8 mouse cellular contexts compared by ENCODE assay signal in genomic region chr8:108101131-108101530, GRCm38 (mm10).
DNase-seq lines count a peak whose midpoint lies in the region; ATAC-seq and TF ChIP-seq lines count a peak whose summit lies in the region.

No protein-coding gene starts in this region.

- WGBS in intestine, embryonic 15.5 days, result 66% methylated on average over 8 of the region's 8 CpGs

- CTCF ChIA-PET in Patski (lab: Charles Lee), result no interaction called here

- no peak overlapping the region for H3K9ac ChIP-seq in intestine, embryonic 15.5 days

- peak; percentile 32 for TF ChIP-seq CTCF in Patski (IDR thresholded peaks at IDR 0.05)
- 0 out of 2 replicates have a peak, but pooled peaks have one; percentile 12 for TF ChIP-seq CTCF in embryonic fibroblast, embryonic 13.5 days (IDR thresholded peaks at IDR 0.05; ENCODE audit: borderline replicate concordance, insufficient read depth, low read length)

- ATAC-seq in Patski, result no peak
- ATAC-seq in intestine, embryonic 15.5 days, result no peak

- POLR2A ChIA-PET in Patski (lab: Charles Lee), result no interaction called here

- H3K4me1 ChIP-seq in embryonic fibroblast, embryonic 13.5 days (ENCODE audit: control insufficient read depth, insufficient read depth, low read length), result no peaks in the 10 kb centered on the region
- 0 out of 2 replicates have a peak, but pooled peaks cover 4% of the 10 kb centered on the region for H3K4me1 ChIP-seq in intestine, embryonic 15.5 days (replicated peaks)

- no peak overlapping the region for H3K27ac ChIP-seq in embryonic fibroblast, embryonic 13.5 days (ENCODE audit: insufficient read depth, low read length)
- no peak overlapping the region for H3K27ac ChIP-seq in intestine, embryonic 15.5 days

- no peak for TF ChIP-seq POLR2A in embryonic fibroblast, embryonic 13.5 days (IDR thresholded peaks at IDR 0.05; ENCODE audit: low read depth, low read length)

- peak; percentile 67 for DNase-seq in embryo, embryonic 10 days (ENCODE audit: low spot score)
- DNase-seq in embryo, embryonic 9.5 days (ENCODE audit: extremely low spot score), result no peak
- DNase-seq in Patski (ENCODE audit: low read depth, low spot score), result no peak
- peak; percentile 38 for DNase-seq in layer of hippocampus, adult 9-10 months (ENCODE audit: low spot score)
- peak; percentile 50 for DNase-seq in mesoderm, embryonic 11.5 days (ENCODE audit: low read depth, low spot score)
- DNase-seq in thymus, postnatal 14 days, result peak; percentile 19

- H3K36me3 ChIP-seq in intestine, embryonic 15.5 days, result no peaks in the 10 kb centered on the region

- H3K4me2 ChIP-seq in intestine, embryonic 15.5 days (replicated peaks), result no peak overlapping the region

- H3K9me3 ChIP-seq in intestine, embryonic 15.5 days, result no peaks in the 10 kb centered on the region

- in situ Hi-C loops in Patski (cut with MboI; ENCODE audit: low pct_unique_long_range_greater_than_20kb), result no loop called here

- peaks cover 52% of the 10 kb centered on the region for H3K27me3 ChIP-seq in Patski
- no peaks in the 10 kb centered on the region for H3K27me3 ChIP-seq in intestine, embryonic 15.5 days (replicated peaks)

- H3K4me3 ChIP-seq in embryonic fibroblast, embryonic 13.5 days (ENCODE audit: insufficient read depth, low read length), result no peak overlapping the region
- no peak overlapping the region for H3K4me3 ChIP-seq in intestine, embryonic 15.5 days (replicated peaks)

Comparison
In these comparisons a context has a peak if more than half of its experiments do, and no peak if none do; other contexts are left out.
1. DNase-seq: peak in embryo, embryonic 10 days (single experiment), layer of hippocampus, adult 9-10 months (single experiment), mesoderm, embryonic 11.5 days (single experiment) and thymus, postnatal 14 days (single experiment); none in embryo, embryonic 9.5 days (single experiment) and Patski (single experiment).